Mouse (Mus musculus) cerebellum, adult 2 months (tissue): ENCODE data around the gene Ppp1r12c.

ENCODE experiments used
- CTCF ChIP-seq: fragments of 200-500 bp; IDR thresholded peaks from 2 replicates; pipeline ENCODE4 v1.5.1; 2011; ENCODE audit warnings: low read depth, mild to moderate bottlenecking, control low read depth, low read length, moderate library complexity, borderline replicate concordance; ENCODE audit not compliant: insufficient read depth
- POLR2A ChIP-seq: fragments of 200-500 bp; IDR thresholded peaks from 2 replicates; pipeline ENCODE4 v1.6.1; 2011; ENCODE audit warnings: low read length, control low read depth, borderline replicate concordance; ENCODE audit not compliant: insufficient read depth

DNA sequence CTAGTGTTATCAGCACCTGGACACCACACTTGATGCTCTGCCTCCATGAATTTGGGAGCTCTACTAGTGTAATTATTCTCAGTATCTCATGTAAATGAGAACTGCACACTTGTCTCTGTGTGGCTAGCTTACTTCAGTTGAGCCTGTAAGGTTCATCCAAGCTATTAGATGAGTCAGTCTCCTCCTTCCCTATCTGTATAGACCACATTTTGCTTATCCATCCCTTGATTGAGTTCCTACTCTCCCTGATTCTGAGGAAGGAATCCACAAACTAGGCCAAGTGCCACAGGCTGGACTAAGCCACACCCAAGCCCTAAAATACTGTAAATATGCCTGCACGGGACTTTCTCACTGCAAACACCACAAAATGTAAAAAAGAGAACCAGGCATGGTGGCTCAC lies 7.5 kb downstream of the Ppp1r12c start:
- TF ChIP-seq POLR2A, result no peak
- no peak for TF ChIP-seq CTCF
